Mouse (Mus musculus) CH12.LX (cell line): Measurements from ENCODE around the gene Per1. TPM values are rescaled to one million over a fixed set of nuclear protein-coding genes. Genes with fewer than 3 reads are reported as not detected.

ENCODE experiments used
- DNase-seq: peaks from one replicate; pipeline ENCODE4 v3.0.0-alpha.2; 2013; ENCODE audit errors: extremely low read depth
- H3K27ac ChIP-seq: 2 replicates; pipeline ENCODE4 v1.5.1; 2012; ENCODE audit warnings: low read depth, mild to moderate bottlenecking, control low read depth, moderate library complexity; ENCODE audit not compliant: insufficient read depth
- H3K27me3 ChIP-seq: replicated peaks from 2 replicates; pipeline ENCODE3; 2012; ENCODE audit warnings: inconsistent platforms
- H3K36me3 ChIP-seq, 2 experiments: replicated peaks in 1 of 2; 2 replicates each; pipeline versions ENCODE3 to v1.6.1; 2012; ENCODE audit warnings: inconsistent platforms in 1 of 2, low read length in 1 of 2, mild to moderate bottlenecking in 1 of 2, mixed read lengths in 1 of 2, moderate library complexity in 1 of 2; ENCODE audit not compliant: control insufficient read depth in 1 of 2, insufficient read depth in 1 of 2
- H3K4me1 ChIP-seq, 2 experiments: 2 replicates each; pipeline ENCODE4 v1.6.1; 2012; ENCODE audit warnings: inconsistent platforms in 1 of 2, moderate library complexity in 1 of 2; ENCODE audit not compliant: insufficient read depth in 2 of 2, control insufficient read depth in 1 of 2
- H3K4me2 ChIP-seq: 2 replicates; pipeline ENCODE4 v1.6.1; 2012; ENCODE audit warnings: low read depth, mild to moderate bottlenecking, control low read depth; ENCODE audit not compliant: poor library complexity, insufficient read depth, severe bottlenecking
- H3K4me3 ChIP-seq, 3 experiments: fragments of 150-350 bp in 1 of 3; sonication (generic) in 1 of 3; replicated peaks in 1 of 3; 2 replicates each; pipeline versions ENCODE3 to v1.5.1; 2011 to 2012; ENCODE audit warnings: low read depth in 2 of 3, low read length in 2 of 3, mild to moderate bottlenecking in 2 of 3, moderate library complexity in 2 of 3, control low read depth in 1 of 3, improper control_type of control experiment in 1 of 3, inconsistent platforms in 1 of 3, mixed read lengths in 1 of 3; ENCODE audit not compliant: poor library complexity in 1 of 3
- H3K79me2 ChIP-seq: replicated peaks from 2 replicates; pipeline ENCODE4 v1.6.1; 2012; ENCODE audit warnings: mild to moderate bottlenecking, moderate library complexity; ENCODE audit not compliant: control insufficient read depth, poor library complexity, insufficient read depth, severe bottlenecking; ENCODE audit errors: extremely low read depth
- H3K9ac ChIP-seq: 2 replicates; pipeline ENCODE4 v1.6.1; 2012; ENCODE audit warnings: low read depth, mild to moderate bottlenecking, control low read depth, moderate library complexity; ENCODE audit not compliant: insufficient read depth
- H3K9me3 ChIP-seq: replicated peaks from 2 replicates; pipeline ENCODE3; 2012; ENCODE audit warnings: low read length, inconsistent platforms, mixed read lengths
- ELF1 ChIP-seq: IDR thresholded peaks from 2 replicates; pipeline ENCODE4 v1.6.1; 2014; ENCODE audit warnings: low read depth, mild to moderate bottlenecking, inconsistent platforms, low read length, improper control_type of control experiment
- IRF4 ChIP-seq: IDR thresholded peaks from 2 replicates; pipeline ENCODE4 v1.6.1; 2014; ENCODE audit warnings: low read depth, mild to moderate bottlenecking, inconsistent platforms, low read length, improper control_type of control experiment
- SIN3A ChIP-seq: IDR thresholded peaks from 2 replicates; pipeline ENCODE4 v1.6.1; 2012; ENCODE audit warnings: low read length, improper control_type of control experiment, inconsistent platforms
- dilution Hi-C: fragments of 300-500 bp; cut with MboI; formaldehyde crosslinking; loops from 2 replicates; pipeline ENCODE4 v1.14.3; 2020; ENCODE audit warnings: low sequenced_read_pairs; ENCODE audit not compliant: extremely low pct_unique_long_range_greater_than_20kb, extremely low pct_ligation_motif_present
- in situ Hi-C: fragments of 300-500 bp; cut with MboI; formaldehyde crosslinking; loops from 3 replicates; pipeline ENCODE4 v1.14.3; 2019; ENCODE audit warnings: low sequenced_read_pairs, low pct_ligation_motif_present, low pct_unique_long_range_greater_than_20kb, mixed read lengths
- polyA plus RNA-seq: library from polyadenylated mRNA; unstranded; fragments of >175 nt; gene quantifications from 2 replicates; pipeline ENCODE4 v1.2.1, GENCODE M21; 2012; ENCODE audit warnings: low read depth; ENCODE audit not compliant: insufficient read length
- total RNA-seq, 2 experiments: library from RNA; depleted of rRNA; stranded (reverse); fragments of 300-350 nt in 1 of 2; fragments of >200 nt in 1 of 2; gene quantifications; 2 replicates each; pipeline ENCODE4 v1.2.3; 2012 to 2014

Per1 gene
- total and polyA plus RNA-seq, 3 experiments = 2.8 to 38.3 (median 11.8) TPM

- DNase-seq = no peak
- Histone ChIP-seq H3K4me2 (no peak within 1 kb of the TSS), H3K4me1 (no peaks in the 10 kb centered on the region), H3K4me3 (no peak within 1 kb of the TSS), H3K9me3 (no peaks in the 10 kb centered on the region), H3K36me3 (no peaks in the 10 kb centered on the region), H3K27ac (no peak within 1 kb of the TSS), H3K79me2 (no peaks in the 10 kb centered on the region), H3K9ac (no peak within 1 kb of the TSS), H3K27me3 (peaks cover 81% of the 10 kb centered on the region)
- TF ChIP-seq IRF4 (no peak), SIN3A (no peak), ELF1 (no peak)
- in situ Hi-C loops (no loop called here), dilution Hi-C loops (no loop called here)
Measured at GRCm38 (mm10) chr11:69156800-69157199, 61.8 kb downstream of the Per1 start, which contains the start of gene Alox12b. Gene Alox12b, plus strand, starts transcription at chr11:69156989.

Other genes starting within 250 kb of the Per1 start
Only the 20 nearest of the 23 such genes appear.
- 30.3 and 31.1 TPM in 2 replicates for gene Ndel1, start 223.4 kb upstream of the Per1 start, total RNA-seq (2012; rRNA removed)
- 46.9 and 47.0 TPM in 2 replicates for gene Ndel1, start 223.4 kb upstream of the Per1 start, total RNA-seq (2014; rRNA removed)
- gene Ndel1, start 223.4 kb upstream of the Per1 start, polyA plus RNA-seq = 35.2 and 54.4 TPM in 2 replicates
- gene Rnf222, start 206.7 kb upstream of the Per1 start, total RNA-seq (2012; rRNA removed) = not detected in 2 replicates
- not detected in 2 replicates for gene Rnf222, start 206.7 kb upstream of the Per1 start, total RNA-seq (2014; rRNA removed)
- gene Rnf222, start 206.7 kb upstream of the Per1 start, polyA plus RNA-seq = not detected in 2 replicates
- 6,137 and 6,551 TPM in 2 replicates for gene Rpl26, start 193.6 kb upstream of the Per1 start, total RNA-seq (2012; rRNA removed)
- gene Rpl26, start 193.6 kb upstream of the Per1 start, total RNA-seq (2014; rRNA removed) = 6,202 and 6,508 TPM in 2 replicates
- gene Rpl26, start 193.6 kb upstream of the Per1 start, polyA plus RNA-seq = 3,408 and 4,622 TPM in 2 replicates
- gene Odf4, start 168.1 kb upstream of the Per1 start, total RNA-seq (2012; rRNA removed) = not detected in 2 replicates
- not detected in 2 replicates for gene Odf4, start 168.1 kb upstream of the Per1 start, total RNA-seq (2014; rRNA removed)
- gene Odf4, start 168.1 kb upstream of the Per1 start, polyA plus RNA-seq = not detected in 2 replicates
- gene Arhgef15, start 137.7 kb upstream of the Per1 start, total RNA-seq (2012; rRNA removed) = 0.04 TPM in 1 of 2 replicates, not detected in the other
- not detected in 2 replicates for gene Arhgef15, start 137.7 kb upstream of the Per1 start, total RNA-seq (2014; rRNA removed)
- 0.12 TPM in 1 of 2 replicates, not detected in the other for gene Arhgef15, start 137.7 kb upstream of the Per1 start, polyA plus RNA-seq
- 1.6 and 3.9 TPM in 2 replicates for gene Slc25a35, start 127.1 kb upstream of the Per1 start, total RNA-seq (2012; rRNA removed)
- gene Slc25a35, start 127.1 kb upstream of the Per1 start, total RNA-seq (2014; rRNA removed) = not detected in 2 replicates
- 0.83 and 1.0 TPM in 2 replicates for gene Slc25a35, start 127.1 kb upstream of the Per1 start, polyA plus RNA-seq
- 106 and 160 TPM in 2 replicates for gene Rangrf, start 120.0 kb upstream of the Per1 start, total RNA-seq (2012; rRNA removed)
- gene Rangrf, start 120.0 kb upstream of the Per1 start, total RNA-seq (2014; rRNA removed) = 154 and 158 TPM in 2 replicates
- gene Rangrf, start 120.0 kb upstream of the Per1 start, polyA plus RNA-seq = 95.5 and 111 TPM in 2 replicates
- gene Pfas, start 86.8 kb upstream of the Per1 start, total RNA-seq (2012; rRNA removed) = 110 and 132 TPM in 2 replicates
- gene Pfas, start 86.8 kb upstream of the Per1 start, total RNA-seq (2014; rRNA removed) = 61.9 and 65.0 TPM in 2 replicates
- gene Pfas, start 86.8 kb upstream of the Per1 start, polyA plus RNA-seq = 66.5 and 72.9 TPM in 2 replicates
- gene Ctc1, start 79.3 kb upstream of the Per1 start, total RNA-seq (2012; rRNA removed) = 40.1 and 44.8 TPM in 2 replicates
- 20.5 and 22.7 TPM in 2 replicates for gene Ctc1, start 79.3 kb upstream of the Per1 start, total RNA-seq (2014; rRNA removed)
- 44.1 and 69.8 TPM in 2 replicates for gene Ctc1, start 79.3 kb upstream of the Per1 start, polyA plus RNA-seq
- 170 and 177 TPM in 2 replicates for gene Aurkb, start 49.6 kb upstream of the Per1 start, total RNA-seq (2012; rRNA removed)
- gene Aurkb, start 49.6 kb upstream of the Per1 start, total RNA-seq (2014; rRNA removed) = 181 and 190 TPM in 2 replicates
- 178 and 200 TPM in 2 replicates for gene Aurkb, start 49.6 kb upstream of the Per1 start, polyA plus RNA-seq
- 9.7 and 11.1 TPM in 2 replicates for gene Borcs6, start 35.5 kb upstream of the Per1 start, total RNA-seq (2012; rRNA removed)
- gene Borcs6, start 35.5 kb upstream of the Per1 start, total RNA-seq (2014; rRNA removed) = 5.1 and 7.3 TPM in 2 replicates
- 5.4 and 6.2 TPM in 2 replicates for gene Borcs6, start 35.5 kb upstream of the Per1 start, polyA plus RNA-seq
- gene Tmem107, start 24.4 kb upstream of the Per1 start, total RNA-seq (2012; rRNA removed) = 24.4 and 30.1 TPM in 2 replicates
- 20.3 and 31.3 TPM in 2 replicates for gene Tmem107, start 24.4 kb upstream of the Per1 start, total RNA-seq (2014; rRNA removed)
- gene Tmem107, start 24.4 kb upstream of the Per1 start, polyA plus RNA-seq = 13.4 and 22.6 TPM in 2 replicates
- 8.0 and 8.2 TPM in 2 replicates for gene Vamp2, start 6.7 kb upstream of the Per1 start, total RNA-seq (2012; rRNA removed)
- gene Vamp2, start 6.7 kb upstream of the Per1 start, total RNA-seq (2014; rRNA removed) = 1.3 and 1.4 TPM in 2 replicates
- gene Vamp2, start 6.7 kb upstream of the Per1 start, polyA plus RNA-seq = 26.0 and 26.7 TPM in 2 replicates
- 0.04 TPM in 1 of 2 replicates, not detected in the other for gene Hes7, start 25.2 kb downstream of the Per1 start, total RNA-seq (2012; rRNA removed)
- gene Hes7, start 25.2 kb downstream of the Per1 start, total RNA-seq (2014; rRNA removed) = not detected in 2 replicates
- not detected in 2 replicates for gene Hes7, start 25.2 kb downstream of the Per1 start, polyA plus RNA-seq
- gene 9130213A22Rik, start 27.4 kb downstream of the Per1 start, total RNA-seq (2012; rRNA removed) = not detected in 2 replicates
- not detected in 2 replicates for gene 9130213A22Rik, start 27.4 kb downstream of the Per1 start, total RNA-seq (2014; rRNA removed)
- not detected in 2 replicates for gene 9130213A22Rik, start 27.4 kb downstream of the Per1 start, polyA plus RNA-seq
- 0.13 TPM in 1 of 2 replicates, not detected in the other for gene Aloxe3, start 30.7 kb downstream of the Per1 start, total RNA-seq (2012; rRNA removed)
- not detected in 2 replicates for gene Aloxe3, start 30.7 kb downstream of the Per1 start, total RNA-seq (2014; rRNA removed)
- 0.19 and 0.23 TPM in 2 replicates for gene Aloxe3, start 30.7 kb downstream of the Per1 start, polyA plus RNA-seq
- gene Alox12b, start 61.8 kb downstream of the Per1 start, total RNA-seq (2012; rRNA removed) = not detected in 2 replicates
- gene Alox12b, start 61.8 kb downstream of the Per1 start, total RNA-seq (2014; rRNA removed) = not detected in 2 replicates
- not detected in 2 replicates for gene Alox12b, start 61.8 kb downstream of the Per1 start, polyA plus RNA-seq
- gene Alox8, start 102.6 kb downstream of the Per1 start, total RNA-seq (2012; rRNA removed) = 0.30 and 0.50 TPM in 2 replicates
- gene Alox8, start 102.6 kb downstream of the Per1 start, total RNA-seq (2014; rRNA removed) = not detected in 2 replicates
- 0.10 TPM in 1 of 2 replicates, not detected in the other for gene Alox8, start 102.6 kb downstream of the Per1 start, polyA plus RNA-seq
- not detected in 2 replicates for gene Gucy2e, start 141.8 kb downstream of the Per1 start, total RNA-seq (2012; rRNA removed)
- gene Gucy2e, start 141.8 kb downstream of the Per1 start, total RNA-seq (2014; rRNA removed) = 0.03 TPM in 1 of 2 replicates, not detected in the other
- gene Gucy2e, start 141.8 kb downstream of the Per1 start, polyA plus RNA-seq = not detected in 2 replicates
- 18.5 and 18.9 TPM in 2 replicates for gene Cntrob, start 228.6 kb downstream of the Per1 start, total RNA-seq (2012; rRNA removed)
- gene Cntrob, start 228.6 kb downstream of the Per1 start, total RNA-seq (2014; rRNA removed) = 16.4 and 22.0 TPM in 2 replicates
- 36.6 and 41.5 TPM in 2 replicates for gene Cntrob, start 228.6 kb downstream of the Per1 start, polyA plus RNA-seq